Mouse (Mus musculus) cortical plate, adult 2 months (tissue): ENCODE data around the gene Fam169b.

ENCODE experiments used
- CTCF ChIP-seq: fragments of 200-500 bp; IDR thresholded peaks from 2 replicates; pipeline ENCODE4 v1.5.1; 2011; ENCODE audit warnings: mild to moderate bottlenecking, control low read depth, low read length; ENCODE audit not compliant: insufficient read depth; ENCODE audit errors: extremely low read depth
- POLR2A ChIP-seq: fragments of 200-500 bp; IDR thresholded peaks from 2 replicates; pipeline ENCODE4 v1.6.1; 2011; ENCODE audit warnings: mild to moderate bottlenecking, low read length, control low read depth; ENCODE audit not compliant: insufficient read depth; ENCODE audit errors: extremely low read depth

DNA sequence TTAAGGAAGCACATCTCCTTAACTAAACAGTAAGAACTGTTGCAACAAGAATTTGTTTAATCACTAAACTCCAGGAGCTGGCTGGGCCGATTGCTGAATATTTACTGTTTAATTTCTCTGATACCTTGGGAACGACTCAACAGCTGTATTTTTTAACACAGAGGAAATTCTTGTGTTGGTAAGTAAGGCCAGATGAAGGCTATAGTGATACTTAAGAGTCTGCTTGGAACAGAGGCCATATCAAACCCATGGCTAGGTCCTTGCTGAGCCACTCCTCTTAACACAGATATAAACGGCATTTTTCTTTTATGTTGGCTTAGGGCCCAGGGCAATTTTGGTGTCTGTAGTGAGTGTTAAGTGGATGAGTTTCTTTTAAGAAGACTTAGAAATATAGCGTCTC is 3.1 kb upstream of the Fam169b start:
- TF ChIP-seq CTCF (no peak), POLR2A (no peak)
